Mouse (Mus musculus) MEL-GATA-1-ER (cell line): ENCODE measurements around the gene Agps.

Experiments
- DNase-seq: peaks from one replicate; pipeline ENCODE4 v3.0.0-alpha.2; 2012; ENCODE audit warnings: low read depth; ENCODE audit errors: extremely low read depth

The Agps gene

GRCm38 (mm10) chr2:75825603-75826002 is 6.4 kb upstream of the Agps start:
- DNase-seq, result no peak

- peak; percentile 35 for DNase-seq
These were observed 2.9 kb upstream of the Agps start for GRCm38 (mm10) chr2:75828931-75829610.

DNA sequence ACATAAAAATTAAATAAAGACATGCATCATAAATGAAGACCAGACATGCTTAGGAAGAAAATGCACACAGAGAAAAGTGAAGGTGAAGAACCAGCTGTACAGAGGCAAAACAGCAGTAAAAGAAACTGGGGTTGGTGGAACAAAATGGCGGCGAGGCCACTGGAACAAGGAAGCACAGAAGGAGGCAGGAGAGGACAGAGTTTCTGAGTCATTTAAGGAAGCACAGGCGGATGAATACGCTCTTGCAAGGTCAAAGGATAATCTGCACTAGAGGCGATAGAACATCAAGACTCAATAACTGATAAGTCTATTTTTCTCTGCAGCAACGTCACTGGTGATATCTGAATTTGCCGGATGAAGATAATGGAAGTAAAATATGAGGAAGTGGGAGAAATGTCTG is 1.7 kb upstream of the Agps start:
- no peak for DNase-seq

- peak; percentile 33 for DNase-seq
These were observed 804 bp downstream of the Agps start for GRCm38 (mm10) chr2:75832781-75833180.

- DNase-seq, result no peak
These were observed 2.5 kb downstream of the Agps start for GRCm38 (mm10) chr2:75834492-75834891.

- no peak for DNase-seq
These were observed 10.3 kb downstream of the Agps start for GRCm38 (mm10) chr2:75842302-75842701.

- DNase-seq, result no peak
These were observed 15.7 kb downstream of the Agps start for GRCm38 (mm10) chr2:75847708-75848107.

GRCm38 (mm10) chr2:75852483-75852882 is 20.5 kb downstream of the Agps start:
- no peak for DNase-seq

DNA sequence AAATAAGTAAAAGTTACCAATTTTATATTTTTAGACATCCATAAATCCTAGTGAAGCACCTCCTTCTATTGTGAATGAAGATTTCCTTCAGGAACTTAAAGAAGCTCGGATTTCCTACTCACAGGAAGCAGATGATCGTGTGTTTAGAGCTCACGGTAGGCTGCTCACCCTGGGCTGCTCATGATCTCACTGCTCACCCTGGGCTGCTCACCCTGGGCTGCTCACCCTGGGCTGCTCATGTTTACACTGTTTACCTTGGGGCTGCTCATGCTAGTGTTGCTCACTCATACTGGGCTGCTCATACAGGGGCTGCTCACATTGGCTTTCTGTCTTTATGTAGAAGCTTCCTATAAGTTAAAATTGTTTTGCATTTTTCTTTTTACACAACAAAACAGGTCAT is 22.2 kb downstream of the Agps start:
- no peak for DNase-seq

DNA sequence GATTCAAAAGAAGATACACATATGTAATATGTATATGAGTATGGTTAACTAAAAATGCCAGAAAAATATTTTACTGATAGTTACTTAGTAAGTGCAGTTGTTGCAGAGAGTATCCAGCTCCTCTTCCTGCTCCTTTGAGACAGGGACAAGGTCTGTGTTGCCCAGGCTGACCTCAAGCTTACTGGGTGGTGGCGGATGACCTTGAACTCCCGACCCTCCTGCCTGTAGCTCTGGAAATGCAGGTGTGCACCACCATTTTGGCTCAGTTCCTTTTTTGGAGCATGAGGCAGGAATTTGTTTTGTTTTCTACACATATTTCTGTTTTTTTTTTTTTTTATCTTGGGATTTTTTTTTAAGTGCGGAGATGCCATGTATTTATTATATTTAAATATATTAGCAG is 29.1 kb downstream of the Agps start:
- DNase-seq, result no peak

GRCm38 (mm10) chr2:75869604-75870003 is 37.6 kb downstream of the Agps start:
- DNase-seq, result no peak

DNA sequence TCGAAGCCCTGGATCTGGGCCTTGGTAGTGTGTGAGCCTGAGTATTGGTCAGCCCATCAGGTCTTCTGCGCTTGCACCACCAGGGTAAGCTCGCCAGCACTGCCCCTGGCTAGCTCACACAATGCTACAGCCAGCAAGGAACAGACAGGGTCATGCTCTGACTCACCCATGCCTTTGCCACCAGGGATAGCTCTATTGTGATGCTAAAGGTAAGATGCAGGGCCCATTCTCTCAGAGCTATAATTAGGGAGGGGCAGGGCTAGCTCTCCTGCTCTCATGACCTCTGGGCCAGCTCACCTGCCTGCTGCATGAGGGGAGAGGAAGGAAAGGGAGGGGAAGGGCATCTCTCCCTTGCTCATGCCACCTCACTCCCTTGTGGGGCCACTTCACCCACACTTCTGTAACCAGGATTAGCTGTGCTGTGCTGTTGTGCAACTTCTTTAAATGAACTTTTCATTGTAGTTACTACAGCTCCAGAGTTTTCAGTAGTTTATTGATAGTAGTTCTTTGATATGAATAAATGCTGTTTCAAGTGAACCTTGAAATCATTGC is 42.1 kb downstream of the Agps start:
- DNase-seq, result no peak

- DNase-seq, result no peak
These were observed 47.8 kb downstream of the Agps start for GRCm38 (mm10) chr2:75879791-75880190.

GRCm38 (mm10) chr2:75883543-75883942 is 51.6 kb downstream of the Agps start:
- DNase-seq, result peak; percentile 33

DNA sequence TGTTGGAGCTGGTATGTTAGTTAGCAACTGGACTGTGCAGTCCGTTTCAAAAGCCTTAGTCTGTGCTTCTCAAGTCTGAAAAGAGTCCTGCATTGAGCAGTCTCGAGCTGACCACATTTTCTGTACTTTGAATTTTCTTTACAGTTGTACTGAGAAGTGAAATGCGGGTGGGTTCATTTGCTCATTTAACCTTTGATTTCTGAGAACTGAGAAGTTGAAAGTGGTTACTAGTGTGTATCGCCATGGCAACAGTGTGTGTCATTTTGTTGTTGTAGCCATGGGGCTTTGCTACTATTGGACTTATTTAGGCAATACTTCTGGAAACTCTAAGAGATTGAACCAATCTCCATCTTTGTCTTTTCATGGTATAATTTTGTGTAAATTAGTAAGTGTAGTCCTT is 60.0 kb downstream of the Agps start:
- no peak for DNase-seq

DNA sequence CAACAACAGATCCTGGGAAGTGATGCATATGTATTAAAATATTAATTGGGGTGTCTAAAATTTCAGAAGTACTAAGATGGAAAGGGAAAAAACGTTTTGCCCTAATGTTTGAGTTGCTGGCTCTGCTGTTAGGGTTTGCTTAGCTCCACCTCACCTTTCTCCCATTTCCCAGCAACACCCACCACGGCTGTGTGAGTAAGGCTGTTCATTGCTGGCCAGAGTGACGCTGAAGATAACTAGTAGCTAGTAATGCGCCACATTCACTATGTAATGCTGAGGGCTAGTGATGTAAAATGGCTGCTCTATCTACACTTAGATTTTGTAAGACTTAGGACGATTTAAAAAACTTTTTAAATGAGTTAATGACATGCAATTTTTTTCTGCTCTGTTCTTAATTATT is 63.7 kb downstream of the Agps start:
- DNase-seq, result no peak

DNA sequence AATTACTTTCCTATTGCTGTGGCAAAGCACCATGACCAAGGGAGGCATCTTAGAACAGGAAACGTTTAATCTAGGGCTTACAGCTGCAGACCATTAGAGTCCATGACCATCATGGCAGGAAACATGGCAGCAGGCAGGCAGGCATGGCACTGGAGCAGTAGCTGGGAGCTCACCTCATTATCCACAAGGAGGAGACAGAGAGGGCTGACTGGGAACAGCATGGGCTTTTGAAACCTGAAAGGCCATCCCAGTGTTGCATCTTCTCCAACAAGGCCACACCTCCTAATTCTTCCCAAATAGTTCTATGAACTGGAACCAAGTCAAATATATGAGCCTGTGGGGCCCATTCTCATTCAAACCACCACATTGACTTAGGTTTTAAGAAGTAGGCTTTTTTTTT is 68.3 kb downstream of the Agps start:
- no peak for DNase-seq

DNA sequence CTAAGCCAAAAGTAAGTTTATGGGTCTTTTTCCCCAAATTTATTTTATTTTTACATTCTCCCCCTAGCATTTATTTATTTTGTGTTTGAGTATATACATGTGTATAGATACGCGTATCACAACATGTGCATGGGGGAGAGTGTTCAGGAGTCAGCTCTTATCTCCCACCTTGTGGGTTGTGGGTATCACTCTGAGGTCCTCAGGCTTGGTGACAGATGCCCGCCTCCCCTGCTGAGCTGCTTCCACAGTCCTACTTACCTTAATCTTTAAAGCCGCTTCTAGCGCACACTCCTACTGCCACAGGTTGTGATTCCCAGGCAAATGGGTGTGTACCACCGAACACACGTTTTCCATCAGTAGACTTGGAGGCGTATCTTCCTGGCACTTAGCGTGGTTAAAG is 69.9 kb downstream of the Agps start:
- no peak for DNase-seq

GRCm38 (mm10) chr2:75907142-75907541 is 75.2 kb downstream of the Agps start:
- DNase-seq, result no peak

DNA sequence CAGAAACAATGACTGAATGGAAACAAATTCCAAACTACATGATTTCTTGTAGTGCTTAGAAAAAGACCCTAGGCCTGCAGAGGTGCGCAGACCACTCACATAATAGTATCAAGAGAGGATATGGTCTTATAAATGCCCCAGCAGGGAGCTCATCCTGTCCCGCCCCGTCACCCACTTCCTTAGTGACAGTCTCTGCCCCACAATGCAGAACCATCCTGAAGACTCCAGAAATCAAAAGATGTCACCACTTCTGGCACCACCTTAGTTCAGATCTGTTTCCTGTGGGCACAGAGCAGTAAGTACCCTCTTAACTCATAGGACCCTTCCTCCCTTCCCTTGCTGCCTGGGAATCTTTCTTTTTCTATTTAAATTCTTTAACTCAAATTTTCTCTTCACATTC is 83.1 kb downstream of the Agps start:
- DNase-seq, result no peak

- DNase-seq, result no peak
These were observed 91.9 kb downstream of the Agps start for GRCm38 (mm10) chr2:75923807-75924340.

DNA sequence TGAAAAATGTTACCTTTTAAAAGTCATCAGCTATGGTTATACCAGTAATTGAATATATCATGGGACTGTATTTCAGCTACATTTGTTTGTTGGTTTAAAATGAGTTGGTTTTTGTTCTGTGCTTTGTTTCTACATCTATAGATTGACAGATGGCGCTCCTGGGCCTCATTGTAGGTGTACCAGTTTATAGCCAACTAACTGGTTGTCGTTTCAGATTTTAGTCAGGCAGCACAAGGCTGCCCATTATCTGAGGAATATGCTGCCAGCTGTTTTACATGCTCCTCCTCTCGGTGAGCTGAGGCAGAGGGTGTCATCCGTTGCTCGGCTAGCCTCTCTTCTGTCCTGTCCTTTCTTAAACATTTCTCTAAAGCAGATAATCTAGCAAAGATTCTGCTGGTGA is 94.1 kb downstream of the Agps start:
- DNase-seq, result no peak

GRCm38 (mm10) chr2:75928011-75928410 is 96.0 kb downstream of the Agps start:
- no peak for DNase-seq
